Mouse (Mus musculus): Measurements from ENCODE around the gene Ccnd3. TPM values are rescaled to one million over a fixed set of nuclear protein-coding genes. Genes with fewer than 3 reads are reported as not detected.

Gene Ccnd3
- total and polyA plus RNA-seq, 3 experiments, result 143 to 568 TPM; not detected in 1

DNA sequence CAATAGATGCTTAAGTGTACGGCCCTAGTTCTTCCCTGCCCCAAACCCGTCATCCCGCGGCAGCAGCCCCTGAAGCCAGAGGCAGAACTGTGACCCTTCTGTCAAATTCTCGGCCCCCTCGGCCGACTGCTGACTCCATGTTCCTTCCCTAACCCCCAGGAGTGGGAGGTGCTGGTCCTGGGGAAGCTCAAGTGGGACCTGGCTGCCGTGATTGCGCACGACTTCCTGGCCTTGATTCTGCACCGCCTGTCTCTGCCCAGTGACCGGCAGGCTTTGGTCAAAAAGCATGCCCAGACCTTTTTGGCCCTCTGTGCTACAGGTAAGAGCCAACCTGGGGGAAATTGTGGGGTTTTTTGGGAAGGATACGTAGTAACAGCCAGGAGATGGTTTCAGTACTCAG is 92.4 kb downstream of the Ccnd3 start:
- no peak overlapping the region for H3K4me3 ChIP-seq (ENCODE audit: control insufficient read depth in 1 of 2, insufficient read depth in 1 of 2, low read depth in 2 of 2, low read length in 2 of 2)
- H3K27me3 ChIP-seq (ENCODE audit: control insufficient read depth in 1 of 2, insufficient read depth in 2 of 2, low read length in 2 of 2), result no peaks in the 10 kb centered on the region
- no peaks in the 10 kb centered on the region for H3K9me3 ChIP-seq (replicated peaks; ENCODE audit: insufficient read depth, low read length)
- H3K27ac ChIP-seq (ENCODE audit: control insufficient read depth, low read depth, low read length), result peak overlapping the region; percentile 98
- no peak overlapping the region for H3K9ac ChIP-seq (ENCODE audit: control insufficient read depth, low read depth, low read length, poor library complexity, severe bottlenecking)
- TF ChIP-seq MAX (IDR thresholded peaks at IDR 0.05; ENCODE audit: low read length), result no peak
- no peak for TF ChIP-seq CHD1 (IDR thresholded peaks at IDR 0.05; ENCODE audit: low read depth, low read length)
- TF ChIP-seq SMC3 (IDR thresholded peaks at IDR 0.05; ENCODE audit: low read depth, low read length), result no peak
- TF ChIP-seq HCFC1 (IDR thresholded peaks at IDR 0.05; ENCODE audit: low read depth, low read length), result no peak
- no peak for TF ChIP-seq MAFK (IDR thresholded peaks at IDR 0.05; ENCODE audit: borderline replicate concordance, low read depth, low read length)
- TF ChIP-seq RCOR1 (IDR thresholded peaks at IDR 0.05; ENCODE audit: low read depth, low read length), result no peak
- TF ChIP-seq E2F4 (IDR thresholded peaks at IDR 0.05; ENCODE audit: borderline replicate concordance, low read depth, low read length), result no peak
- no peak for TF ChIP-seq RAD21 (IDR thresholded peaks at IDR 0.05; ENCODE audit: low read depth, low read length)
- no peak for TF ChIP-seq NELFE (IDR thresholded peaks at IDR 0.05; ENCODE audit: low read depth, low read length)
- TF ChIP-seq MYC (IDR thresholded peaks at IDR 0.05; ENCODE audit: low read depth, low read length), result no peak
- TF ChIP-seq MAZ (IDR thresholded peaks at IDR 0.05; ENCODE audit: low read depth, low read length), result no peak
- peaks cover 0 to 53% of the 10 kb centered on the region in 2 experiments; a peak in 2 of 4 replicates for H3K36me3 ChIP-seq (ENCODE audit: control insufficient read depth in 1 of 2, insufficient read depth in 2 of 2, low read length in 2 of 2)
- H3K4me1 ChIP-seq (ENCODE audit: control insufficient read depth in 1 of 2, insufficient read depth in 2 of 2, low read length in 2 of 2), result peaks cover 20 to 62% of the 10 kb centered on the region in 2 experiments
- no peak for DNase-seq (ENCODE audit: low read depth, low spot score)
- H3K79me2 ChIP-seq (ENCODE audit: control insufficient read depth, insufficient read depth, low read length, poor library complexity), result peaks cover 28% of the 10 kb centered on the region

DNA sequence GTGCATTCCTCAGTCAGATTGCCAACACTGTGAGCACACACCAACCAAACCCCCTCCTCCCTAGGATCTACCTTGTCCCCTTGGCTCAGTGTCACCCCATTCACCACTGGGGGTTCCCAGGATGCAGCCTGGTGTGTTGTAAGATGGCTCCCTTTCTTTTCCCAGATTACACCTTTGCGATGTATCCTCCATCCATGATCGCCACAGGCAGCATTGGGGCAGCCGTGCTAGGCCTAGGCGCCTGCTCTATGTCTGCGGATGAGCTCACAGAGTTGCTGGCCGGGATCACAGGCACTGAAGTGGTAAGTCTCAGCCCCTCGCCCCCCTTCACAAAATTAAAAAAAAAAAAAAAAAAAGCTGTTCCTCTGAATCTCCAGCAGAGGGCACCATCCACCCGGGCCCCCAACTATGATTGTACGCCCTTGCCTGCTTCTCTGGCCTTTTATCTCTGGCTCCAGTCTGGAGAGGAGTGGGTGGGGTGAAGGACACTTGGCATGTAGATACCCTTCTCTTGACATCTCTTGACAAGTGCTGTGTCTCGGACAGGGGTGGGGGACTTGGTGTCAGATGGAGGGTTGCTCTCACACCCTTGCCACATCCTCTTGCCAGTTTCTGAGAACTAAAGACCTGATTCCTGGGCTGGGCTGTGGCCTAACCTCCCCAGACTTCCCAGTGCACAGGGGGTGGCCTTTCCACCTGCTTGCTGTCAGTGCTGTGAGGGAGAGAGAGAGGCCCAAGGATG is 93.2 kb downstream of the Ccnd3 start:
- Histone ChIP-seq H3K79me2 (ENCODE audit: control insufficient read depth, insufficient read depth, low read length, poor library complexity) (peaks cover 28% of the 10 kb centered on the region), H3K9me3 (replicated peaks; ENCODE audit: insufficient read depth, low read length) (no peaks in the 10 kb centered on the region), H3K36me3 (ENCODE audit: control insufficient read depth in 1 of 2, insufficient read depth in 2 of 2, low read length in 2 of 2) (peaks cover 0 to 47% of the 10 kb centered on the region in 2 experiments; a peak in 3 of 4 replicates), H3K27me3 (ENCODE audit: control insufficient read depth in 1 of 2, insufficient read depth in 2 of 2, low read length in 2 of 2) (no peaks in the 10 kb centered on the region), H3K9ac (ENCODE audit: control insufficient read depth, low read depth, low read length, poor library complexity, severe bottlenecking) (peak overlapping the region; percentile 37), H3K4me1 (ENCODE audit: control insufficient read depth in 1 of 2, insufficient read depth in 2 of 2, low read length in 2 of 2) (peaks cover 17 to 55% of the 10 kb centered on the region in 2 experiments), H3K27ac (ENCODE audit: control insufficient read depth, low read depth, low read length) (peak overlapping the region; percentile 98), H3K4me3 (ENCODE audit: control insufficient read depth in 1 of 2, insufficient read depth in 1 of 2, low read depth in 2 of 2, low read length in 2 of 2) (no peak overlapping the region)
- peak; percentile 91 for DNase-seq (ENCODE audit: low read depth, low spot score)
- TF ChIP-seq MAFK (IDR thresholded peaks at IDR 0.05; ENCODE audit: borderline replicate concordance, low read depth, low read length) (no peak), USF1 (IDR thresholded peaks at IDR 0.05; ENCODE audit: low read depth, low read length) (no peak), NRF1 (IDR thresholded peaks at IDR 0.05; ENCODE audit: insufficient read depth, low read depth, low read length, poor library complexity, severe bottlenecking) (no peak), ZC3H11A (IDR thresholded peaks at IDR 0.05; ENCODE audit: low read depth, low read length) (peak; percentile 31), TCF12 (IDR thresholded peaks at IDR 0.05; ENCODE audit: low read depth, low read length) (peak; percentile 83), SMC3 (IDR thresholded peaks at IDR 0.05; ENCODE audit: low read depth, low read length) (peak; percentile 68), POLR2AphosphoS5 (IDR thresholded peaks at IDR 0.05; ENCODE audit: borderline replicate concordance, low read depth, low read length) (0 out of 2 replicates have a peak, but pooled peaks have one; percentile 39), ZKSCAN1 (IDR thresholded peaks at IDR 0.05; ENCODE audit: low read depth, low read length) (no peak), E2F4 (IDR thresholded peaks at IDR 0.05; ENCODE audit: borderline replicate concordance, low read depth, low read length) (no peak), ELF1 (IDR thresholded peaks at IDR 0.05; ENCODE audit: low read depth, low read length) (no peak), HCFC1 (IDR thresholded peaks at IDR 0.05; ENCODE audit: low read depth, low read length) (peak; percentile 2; the same call in 1 of the 2 replicates), UBTF (IDR thresholded peaks at IDR 0.05; ENCODE audit: borderline replicate concordance, insufficient read depth, low read depth, low read length) (no peak), RAD21 (IDR thresholded peaks at IDR 0.05; ENCODE audit: low read depth, low read length) (peak; percentile 58), CHD1 (IDR thresholded peaks at IDR 0.05; ENCODE audit: low read depth, low read length) (no peak), USF2 (IDR thresholded peaks at IDR 0.05; ENCODE audit: borderline replicate concordance in 1 of 2, insufficient read depth in 1 of 2, low read depth in 1 of 2, low read length in 2 of 2) (no peak), TBP (IDR thresholded peaks at IDR 0.05; ENCODE audit: low read depth, low read length) (peak; percentile 49; the same call in 1 of the 2 replicates), KAT2A (conservative IDR thresholded peaks at IDR 0.05; ENCODE audit: low read depth, low read length) (no peak), GABPA (IDR thresholded peaks at IDR 0.05; ENCODE audit: low read depth, low read length) (no peak), EP300 (IDR thresholded peaks at IDR 0.05; ENCODE audit: low read depth in 1 of 2, low read length in 2 of 2) (peak; percentile 76 to 89), MYC (IDR thresholded peaks at IDR 0.05; ENCODE audit: low read depth, low read length) (no peak), RCOR1 (IDR thresholded peaks at IDR 0.05; ENCODE audit: low read depth, low read length) (0 out of 2 replicates have a peak, but pooled peaks have one; percentile 48), MAX (IDR thresholded peaks at IDR 0.05; ENCODE audit: low read length) (no peak), BHLHE40 (IDR thresholded peaks at IDR 0.05; ENCODE audit: borderline replicate concordance, low read depth, low read length) (no peak), MYB (IDR thresholded peaks at IDR 0.05; ENCODE audit: low read depth, low read length) (no peak), JUND (IDR thresholded peaks at IDR 0.05; ENCODE audit: low read depth, low read length) (peak; percentile 14; the same call in 1 of the 2 replicates)

Measured in MEL (cell line).